Mouse (Mus musculus): ENCODE data around the gene Kirrel. TPM values are rescaled to one million over a fixed set of nuclear protein-coding genes. Genes with fewer than 3 reads are reported as not detected.

Gene Kirrel
- polyA plus RNA-seq, 1 experiment from 2014 or later, result 19.0 TPM

- no peaks in the 10 kb centered on the region for H3K27me3 ChIP-seq (ENCODE audit: low read depth, poor library complexity, severe bottlenecking)
- H3K36me3 ChIP-seq, result peaks cover 7% of the 10 kb centered on the region
- no peak for DNase-seq (ENCODE audit: low spot score)
- 3% methylated on average over 25 of the region's 25 CpGs for WGBS
- no peaks in the 10 kb centered on the region for H3K9me3 ChIP-seq (replicated peaks)
- H3K27ac ChIP-seq, result peak overlapping the region; percentile 96
- H3K4me3 ChIP-seq, result peak overlapping the region; percentile 85
- peaks cover 45% of the 10 kb centered on the region for H3K4me1 ChIP-seq
These were observed 356 bp upstream of the Kirrel start for GRCm38 (mm10) chr3:87174769-87175437.

- H3K27me3 ChIP-seq (ENCODE audit: low read depth, poor library complexity, severe bottlenecking), result no peaks in the 10 kb centered on the region
- peak overlapping the region; percentile 85 for H3K4me3 ChIP-seq
- DNase-seq (ENCODE audit: low spot score), result peak; percentile 62
- peaks cover 10% of the 10 kb centered on the region for H3K36me3 ChIP-seq
- WGBS, result 1% methylated on average over 8 of the region's 8 CpGs
- peaks cover 58% of the 10 kb centered on the region for H3K4me1 ChIP-seq
- no peaks in the 10 kb centered on the region for H3K9me3 ChIP-seq (replicated peaks)
- peak overlapping the region; percentile 96 for H3K27ac ChIP-seq
These were observed 961 bp downstream of the Kirrel start for GRCm38 (mm10) chr3:87173486-87174085.

DNA sequence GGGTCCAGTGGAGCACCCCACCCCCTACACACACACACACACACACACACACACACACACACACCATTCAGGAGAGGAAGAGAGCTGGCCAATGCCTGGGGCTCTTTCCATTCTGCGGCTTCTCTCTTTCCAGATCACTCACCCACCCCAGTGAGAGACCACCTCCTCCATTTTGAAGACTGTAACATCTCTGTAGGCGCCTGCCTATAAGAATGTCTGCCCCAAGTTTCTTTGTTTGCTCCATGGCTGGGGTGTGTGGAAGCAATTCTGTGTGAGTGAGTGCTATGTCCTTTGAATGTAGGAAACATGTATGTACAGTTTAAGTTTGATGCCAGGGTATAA lies 1.5 kb downstream of the Kirrel start:
- H3K27me3 ChIP-seq (ENCODE audit: low read depth, poor library complexity, severe bottlenecking), result no peaks in the 10 kb centered on the region
- H3K27ac ChIP-seq, result peak overlapping the region; percentile 96
- H3K4me1 ChIP-seq, result peaks cover 63% of the 10 kb centered on the region
- peaks cover 13% of the 10 kb centered on the region for H3K36me3 ChIP-seq
- no peaks in the 10 kb centered on the region for H3K9me3 ChIP-seq (replicated peaks)
- H3K4me3 ChIP-seq, result peak overlapping the region; percentile 85
- 0% methylated on average over 2 of the region's 2 CpGs for WGBS
- DNase-seq (ENCODE audit: low spot score), result peak; percentile 63

- H3K36me3 ChIP-seq, result peaks cover 19% of the 10 kb centered on the region
- H3K4me1 ChIP-seq, result peaks cover 69% of the 10 kb centered on the region
- H3K9me3 ChIP-seq (replicated peaks), result no peaks in the 10 kb centered on the region
- WGBS, result 1% methylated on average over 15 of the region's 15 CpGs
- peak overlapping the region; percentile 85 for H3K4me3 ChIP-seq
- H3K27me3 ChIP-seq (ENCODE audit: low read depth, poor library complexity, severe bottlenecking), result no peaks in the 10 kb centered on the region
- peak; percentile 62 for DNase-seq (ENCODE audit: low spot score)
- H3K27ac ChIP-seq, result peak overlapping the region; percentile 96
These were observed 2.0 kb downstream of the Kirrel start for GRCm38 (mm10) chr3:87172351-87173102.

GRCm38 (mm10) chr3:87171201-87172100 lies 3.1 kb downstream of the Kirrel start:
- H3K36me3 ChIP-seq, result peaks cover 25% of the 10 kb centered on the region
- peak; percentile 31 for DNase-seq (ENCODE audit: low spot score)
- no peaks in the 10 kb centered on the region for H3K9me3 ChIP-seq (replicated peaks)
- WGBS, result 45% methylated on average over 13 of the region's 13 CpGs
- H3K27ac ChIP-seq, result peak overlapping the region; percentile 96
- H3K4me1 ChIP-seq, result peaks cover 74% of the 10 kb centered on the region
- peak overlapping the region; percentile 85 for H3K4me3 ChIP-seq
- no peaks in the 10 kb centered on the region for H3K27me3 ChIP-seq (ENCODE audit: low read depth, poor library complexity, severe bottlenecking)

GRCm38 (mm10) chr3:87169402-87170015 lies 5.0 kb downstream of the Kirrel start:
- WGBS, result 44% methylated on average over 5 of the region's 5 CpGs
- peak overlapping the region; percentile 50; the same call in 1 of the 2 replicates for H3K27ac ChIP-seq

DNA sequence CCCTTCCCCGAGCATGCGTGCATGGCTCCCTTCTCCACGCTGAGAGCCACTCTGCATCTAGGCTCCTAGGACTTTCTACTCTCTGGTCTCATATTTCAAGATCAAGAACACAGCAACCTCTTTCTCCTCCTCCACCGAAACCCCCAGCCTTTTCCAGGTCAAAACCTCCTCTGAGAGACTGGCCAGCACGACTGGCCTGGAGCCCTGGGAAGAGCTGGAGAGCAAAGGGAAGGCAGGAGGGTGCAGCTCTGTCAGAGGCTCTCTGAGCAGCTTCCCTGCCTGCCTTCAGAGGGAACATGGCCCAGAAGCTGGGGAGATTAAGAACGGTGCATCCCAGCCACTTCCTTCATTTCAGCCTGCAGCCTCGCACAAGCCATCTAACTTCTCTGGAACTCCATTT lies 5.8 kb downstream of the Kirrel start:
- H3K27ac ChIP-seq, result peak overlapping the region; percentile 50; the same call in 1 of the 2 replicates
- WGBS, result 54% methylated on average over 7 of the region's 7 CpGs
- no peak for DNase-seq (ENCODE audit: low spot score)

More at GRCm38 (mm10) chr3:87169402-87170015, 5.0 kb downstream of the Kirrel start:
- H3K9me3 ChIP-seq (replicated peaks), result no peaks in the 10 kb centered on the region
- H3K4me1 ChIP-seq, result peaks cover 85% of the 10 kb centered on the region
- H3K4me3 ChIP-seq, result no peak overlapping the region
- no peaks in the 10 kb centered on the region for H3K27me3 ChIP-seq (ENCODE audit: low read depth, poor library complexity, severe bottlenecking)
- peak; percentile 21 for DNase-seq (ENCODE audit: low spot score)
- peaks cover 27% of the 10 kb centered on the region for H3K36me3 ChIP-seq

DNA sequence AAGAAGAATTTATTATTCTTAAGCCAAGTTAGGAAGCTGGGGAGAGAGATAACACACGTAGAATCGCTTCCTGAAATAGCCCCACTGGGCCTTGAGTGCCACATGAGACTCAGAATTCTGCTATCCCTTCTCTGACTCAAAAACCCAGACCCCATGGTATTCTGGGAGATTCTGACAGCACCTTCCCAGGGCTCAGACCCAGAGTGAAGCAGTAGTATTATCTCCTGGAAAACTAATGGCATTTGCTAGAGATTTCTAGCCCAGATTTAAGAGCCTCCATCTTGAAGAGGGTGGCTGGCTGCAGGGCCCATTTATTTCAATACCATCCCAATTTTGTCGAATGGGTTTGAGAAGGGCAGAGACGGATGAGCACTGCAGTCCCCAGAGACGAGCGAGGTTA lies 6.9 kb downstream of the Kirrel start:
- DNase-seq (ENCODE audit: low spot score), result no peak
- Histone ChIP-seq H3K36me3 (peaks cover 44% of the 10 kb centered on the region), H3K4me1 (peaks cover 92% of the 10 kb centered on the region), H3K9me3 (replicated peaks) (no peaks in the 10 kb centered on the region), H3K27ac (no peak overlapping the region), H3K27me3 (ENCODE audit: low read depth, poor library complexity, severe bottlenecking) (no peaks in the 10 kb centered on the region), H3K4me3 (no peak overlapping the region)
- WGBS, result 89% methylated on average over 6 of the region's 6 CpGs

More for the DNA sequence above, 5.8 kb downstream of the Kirrel start:
- Histone ChIP-seq H3K4me1 (peaks cover 93% of the 10 kb centered on the region), H3K4me3 (no peak overlapping the region), H3K27me3 (ENCODE audit: low read depth, poor library complexity, severe bottlenecking) (no peaks in the 10 kb centered on the region), H3K36me3 (peaks cover 35% of the 10 kb centered on the region), H3K9me3 (replicated peaks) (no peaks in the 10 kb centered on the region)

GRCm38 (mm10) chr3:87165291-87165881 lies 9.2 kb downstream of the Kirrel start:
- Histone ChIP-seq H3K27me3 (ENCODE audit: low read depth, poor library complexity, severe bottlenecking) (no peaks in the 10 kb centered on the region), H3K4me3 (0 out of 2 replicates have a peak overlapping the region, but pooled peaks have one; percentile 2), H3K27ac (peak overlapping the region; percentile 77), H3K36me3 (peaks cover 59% of the 10 kb centered on the region), H3K9me3 (replicated peaks) (no peaks in the 10 kb centered on the region), H3K4me1 (peaks cover 94% of the 10 kb centered on the region)
- 41% methylated on average over 8 of the region's 8 CpGs for WGBS
- DNase-seq (ENCODE audit: low spot score), result peak; percentile 31

DNA sequence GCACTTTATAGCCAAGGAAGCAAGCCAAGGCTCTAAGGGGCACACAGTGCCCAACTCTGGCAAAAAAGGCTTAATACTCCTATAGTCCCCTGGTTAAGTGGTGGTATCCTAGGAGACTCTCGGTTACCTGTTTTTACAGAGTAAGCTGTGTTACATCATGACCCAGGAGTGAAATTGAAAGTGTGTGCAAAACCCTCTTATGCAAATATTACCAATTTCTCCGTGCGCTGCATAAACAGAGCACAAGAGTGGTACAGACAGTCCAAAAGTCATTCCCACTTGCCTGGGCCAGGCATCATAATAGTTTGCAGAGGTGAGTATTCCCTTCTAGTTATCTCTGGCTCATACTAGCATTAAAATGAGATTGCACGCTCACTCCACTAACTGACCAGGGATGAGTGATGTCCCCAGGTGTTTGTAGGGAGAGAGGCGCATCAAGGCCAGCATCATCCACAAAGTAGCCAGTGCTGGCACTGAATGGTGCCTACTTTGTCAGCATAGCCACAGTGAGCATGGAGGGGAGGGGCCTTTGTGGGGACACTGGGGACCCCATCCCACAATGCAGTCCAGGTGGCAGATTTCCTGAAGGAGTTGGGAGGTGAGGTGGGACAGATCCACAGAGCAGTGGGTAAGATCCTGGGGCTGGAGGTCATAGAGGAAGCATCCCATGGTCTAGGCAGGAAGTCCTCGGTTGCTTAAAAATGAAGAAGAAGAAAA lies 10.3 kb downstream of the Kirrel start:
- H3K4me3 ChIP-seq, result no peak overlapping the region
- DNase-seq (ENCODE audit: low spot score), result no peak
- peak overlapping the region; percentile 77 for H3K27ac ChIP-seq
- 94% methylated on average over 6 of the region's 6 CpGs for WGBS
- H3K4me1 ChIP-seq, result peaks cover 94% of the 10 kb centered on the region
- H3K9me3 ChIP-seq (replicated peaks), result no peaks in the 10 kb centered on the region
- H3K36me3 ChIP-seq, result peaks cover 70% of the 10 kb centered on the region
- no peaks in the 10 kb centered on the region for H3K27me3 ChIP-seq (ENCODE audit: low read depth, poor library complexity, severe bottlenecking)

- no peak overlapping the region; the same call in 1 of the 2 replicates for H3K27ac ChIP-seq
- H3K9me3 ChIP-seq (replicated peaks), result no peaks in the 10 kb centered on the region
- WGBS, result 53% methylated on average over 4 of the region's 4 CpGs
- no peak for DNase-seq (ENCODE audit: low spot score)
- no peaks in the 10 kb centered on the region for H3K27me3 ChIP-seq (ENCODE audit: low read depth, poor library complexity, severe bottlenecking)
- H3K4me1 ChIP-seq, result peaks cover 94% of the 10 kb centered on the region
- H3K4me3 ChIP-seq, result no peak overlapping the region
- peaks cover 65% of the 10 kb centered on the region for H3K36me3 ChIP-seq
These were observed 11.4 kb downstream of the Kirrel start for GRCm38 (mm10) chr3:87163116-87163515.
